Mouse (Mus musculus) kidney, postnatal 25 days (tissue): ENCODE data around the gene Rassf5.
A peak's percentile ranks its signal among the peaks of the same experiment; 100 is the strongest.

Source experiments
- DNase-seq, 2 experiments: peaks; one replicate each; pipeline ENCODE4 v3.0.0; 2021; ENCODE audit warnings: mixed read lengths in 2 of 2

Rassf5 gene

GRCm38 (mm10) chr1:131207531-131207930, 37.5 kb downstream of the Rassf5 start:
- DNase-seq, result peak; percentile 66 to 75

GRCm38 (mm10) chr1:131206342-131206741, 38.7 kb downstream of the Rassf5 start:
- no peak for DNase-seq

- DNase-seq, result no peak
Observed at GRCm38 (mm10) chr1:131204461-131204860, 40.6 kb downstream of the Rassf5 start.

- no peak for DNase-seq
Observed at GRCm38 (mm10) chr1:131201391-131201790, 43.7 kb downstream of the Rassf5 start.

- no peak for DNase-seq
Observed at GRCm38 (mm10) chr1:131200588-131200987, 44.5 kb downstream of the Rassf5 start.

- DNase-seq, result peak; percentile 13 to 61
Observed at GRCm38 (mm10) chr1:131199976-131200375, 45.1 kb downstream of the Rassf5 start.

GRCm38 (mm10) chr1:131199118-131199821, 45.8 kb downstream of the Rassf5 start:
- DNase-seq, result peak in 1 of 2 experiments; percentile 69

GRCm38 (mm10) chr1:131198417-131198960, 46.6 kb downstream of the Rassf5 start:
- no peak for DNase-seq

- DNase-seq, result no peak
Observed at GRCm38 (mm10) chr1:131196107-131196506, 49.0 kb downstream of the Rassf5 start.

GRCm38 (mm10) chr1:131195653-131196052, 49.4 kb downstream of the Rassf5 start:
- no peak for DNase-seq

GRCm38 (mm10) chr1:131193746-131194145, 51.3 kb downstream of the Rassf5 start:
- peak; percentile 63 to 67 for DNase-seq

GRCm38 (mm10) chr1:131188655-131189054, 56.4 kb downstream of the Rassf5 start:
- DNase-seq, result no peak

GRCm38 (mm10) chr1:131187856-131188255, 57.2 kb downstream of the Rassf5 start:
- no peak for DNase-seq

GRCm38 (mm10) chr1:131186995-131187394, 58.1 kb downstream of the Rassf5 start:
- no peak for DNase-seq

- no peak for DNase-seq
Observed at GRCm38 (mm10) chr1:131185821-131186506, 59.1 kb downstream of the Rassf5 start.

GRCm38 (mm10) chr1:131184956-131185660, 60.0 kb downstream of the Rassf5 start:
- DNase-seq, result no peak

GRCm38 (mm10) chr1:131184253-131184955, 60.7 kb downstream of the Rassf5 start:
- DNase-seq, result peak; percentile 16 to 56

GRCm38 (mm10) chr1:131183201-131183600, 61.9 kb downstream of the Rassf5 start:
- DNase-seq, result no peak

- peak; percentile 82 to 86 for DNase-seq
Observed at GRCm38 (mm10) chr1:131181642-131182527, 63.2 kb downstream of the Rassf5 start.

- no peak for DNase-seq
Observed at GRCm38 (mm10) chr1:131180386-131180785, 64.7 kb downstream of the Rassf5 start.

- DNase-seq, result no peak
Observed at GRCm38 (mm10) chr1:131178083-131178482, 67.0 kb downstream of the Rassf5 start.

GRCm38 (mm10) chr1:131177249-131177648, 67.8 kb downstream of the Rassf5 start:
- DNase-seq, result no peak
